Mouse (Mus musculus) MEL (cell line): ENCODE results near the gene Hbp1. TPM values are rescaled to one million over a fixed set of nuclear protein-coding genes. Genes with fewer than 3 reads are reported as not detected.

Source experiments
- DNase-seq: peaks from one replicate; pipeline ENCODE4 v3.0.0; 2011; ENCODE audit warnings: low read depth, low spot score
- H3K27ac ChIP-seq: 2 replicates; pipeline ENCODE4 v1.5.1; 2012; ENCODE audit warnings: low read depth, mild to moderate bottlenecking, control low read depth, low read length, moderate library complexity; ENCODE audit not compliant: control insufficient read depth
- H3K27me3 ChIP-seq, 2 experiments: fragments of 150-350 bp in 1 of 2; sonication (generic) in 1 of 2; 2 replicates each; pipeline ENCODE4 v1.6.1; 2012; ENCODE audit warnings: low read length in 2 of 2, mild to moderate bottlenecking in 2 of 2, improper control_type of control experiment in 1 of 2, moderate library complexity in 1 of 2; ENCODE audit not compliant: insufficient read depth in 2 of 2, control insufficient read depth in 1 of 2
- H3K36me3 ChIP-seq, 2 experiments: 2 replicates each; pipeline ENCODE4 v1.6.1; 2012 to 2014; ENCODE audit warnings: low read length in 2 of 2, improper control_type of control experiment in 1 of 2, inconsistent platforms in 1 of 2, mild to moderate bottlenecking in 1 of 2; ENCODE audit not compliant: insufficient read depth in 2 of 2, control insufficient read depth in 1 of 2
- H3K4me1 ChIP-seq, 2 experiments: fragments of 150-350 bp in 1 of 2; sonication (generic) in 1 of 2; 2 replicates each; pipeline ENCODE4 v1.6.1; 2012; ENCODE audit warnings: low read length in 2 of 2, improper control_type of control experiment in 1 of 2, mild to moderate bottlenecking in 1 of 2; ENCODE audit not compliant: insufficient read depth in 2 of 2, control insufficient read depth in 1 of 2
- H3K4me3 ChIP-seq, 2 experiments: fragments of 150-350 bp in 1 of 2; sonication (generic) in 1 of 2; 2 replicates each; pipeline ENCODE4 v1.5.1; 2012; ENCODE audit warnings: low read depth in 2 of 2, low read length in 2 of 2, mild to moderate bottlenecking in 2 of 2, moderate library complexity in 2 of 2, control low read depth in 1 of 2, improper control_type of control experiment in 1 of 2; ENCODE audit not compliant: control insufficient read depth in 1 of 2, insufficient read depth in 1 of 2
- H3K79me2 ChIP-seq: 2 replicates; pipeline ENCODE4 v1.6.1; 2012; ENCODE audit warnings: mild to moderate bottlenecking, low read length, moderate library complexity; ENCODE audit not compliant: control insufficient read depth, poor library complexity, insufficient read depth
- H3K9ac ChIP-seq: 2 replicates; pipeline ENCODE4 v1.6.1; 2012; ENCODE audit warnings: low read depth, mild to moderate bottlenecking, control low read depth, low read length, moderate library complexity; ENCODE audit not compliant: control insufficient read depth, poor library complexity, severe bottlenecking
- H3K9me3 ChIP-seq: fragments of 150-350 bp; sonication (generic); replicated peaks from 2 replicates; pipeline ENCODE4 v1.6.1; 2012; ENCODE audit warnings: mild to moderate bottlenecking, low read length, improper control_type of control experiment, moderate library complexity; ENCODE audit not compliant: insufficient read depth
- CHD2 ChIP-seq: IDR thresholded peaks from 2 replicates; pipeline ENCODE4 v1.6.1; 2011; ENCODE audit warnings: low read length, improper control_type of control experiment
- CTCF ChIP-seq, 3 experiments: IDR thresholded peaks in 2 of 3; conservative IDR thresholded peaks in 1 of 3; 2 replicates each; pipeline ENCODE4 v1.5.1; 2011 to 2012; ENCODE audit warnings: low read length in 3 of 3, low read depth in 2 of 3, mild to moderate bottlenecking in 2 of 3, improper control_type of control experiment in 1 of 3, inconsistent platforms in 1 of 3, mixed read lengths in 1 of 3, moderate library complexity in 1 of 3; ENCODE audit not compliant: control insufficient read depth in 1 of 3, insufficient read depth in 1 of 3, poor library complexity in 1 of 3, severe bottlenecking in 1 of 3
- EP300 ChIP-seq, 2 experiments: IDR thresholded peaks; 2 replicates each; pipeline ENCODE4 v1.6.1; 2011; ENCODE audit warnings: improper control_type of control experiment in 2 of 2, low read length in 2 of 2, low read depth in 1 of 2, mild to moderate bottlenecking in 1 of 2
- ETS1 ChIP-seq: IDR thresholded peaks from 2 replicates; pipeline ENCODE4 v1.6.1; 2012; ENCODE audit warnings: low read depth, mild to moderate bottlenecking, inconsistent platforms, low read length, improper control_type of control experiment, moderate library complexity
- GABPA ChIP-seq: IDR thresholded peaks from 2 replicates; pipeline ENCODE4 v1.6.1; 2012; ENCODE audit warnings: low read depth, mild to moderate bottlenecking, inconsistent platforms, low read length, improper control_type of control experiment, moderate library complexity
- GATA1 ChIP-seq: IDR thresholded peaks from 2 replicates; pipeline ENCODE4 v1.6.1; 2011; ENCODE audit warnings: low read depth, low read length, improper control_type of control experiment
- HCFC1 ChIP-seq: IDR thresholded peaks from 2 replicates; pipeline ENCODE4 v1.6.1; 2012; ENCODE audit warnings: low read depth, mild to moderate bottlenecking, inconsistent platforms, low read length, improper control_type of control experiment, moderate library complexity
- KAT2A ChIP-seq: conservative IDR thresholded peaks from 2 replicates; pipeline ENCODE4 v1.6.1; 2012; ENCODE audit warnings: low read depth, low read length, improper control_type of control experiment, inconsistent platforms
- MAX ChIP-seq: IDR thresholded peaks from 2 replicates; pipeline ENCODE4 v1.6.1; 2011; ENCODE audit warnings: low read length, improper control_type of control experiment
- MEF2A ChIP-seq: IDR thresholded peaks from 2 replicates; pipeline ENCODE4 v1.6.1; 2014; ENCODE audit warnings: low read depth, mild to moderate bottlenecking, inconsistent platforms, low read length, improper control_type of control experiment; ENCODE audit not compliant: poor library complexity, insufficient replicate concordance, severe bottlenecking; ENCODE audit errors: extremely low read depth
- MXI1 ChIP-seq: IDR thresholded peaks from 2 replicates; pipeline ENCODE4 v1.6.1; 2011; ENCODE audit warnings: mild to moderate bottlenecking, low read depth, low read length, improper control_type of control experiment
- MYB ChIP-seq: IDR thresholded peaks from 2 replicates; pipeline ENCODE4 v1.6.1; 2011; ENCODE audit warnings: mild to moderate bottlenecking, low read depth, low read length, improper control_type of control experiment
- MYC ChIP-seq: IDR thresholded peaks from 2 replicates; pipeline ENCODE4 v1.6.1; 2011; ENCODE audit warnings: low read depth, mild to moderate bottlenecking, low read length, improper control_type of control experiment, moderate library complexity
- NRF1 ChIP-seq: IDR thresholded peaks from 2 replicates; pipeline ENCODE4 v1.6.1; 2014; ENCODE audit warnings: low read depth, mild to moderate bottlenecking, inconsistent platforms, low read length, improper control_type of control experiment, moderate library complexity; ENCODE audit not compliant: poor library complexity, insufficient read depth, severe bottlenecking
- POLR2A ChIP-seq, 2 experiments: IDR thresholded peaks; 2 replicates each; pipeline ENCODE4 v1.6.1; 2011 to 2012; ENCODE audit warnings: low read length in 2 of 2, mild to moderate bottlenecking in 2 of 2, control low read depth in 1 of 2, improper control_type of control experiment in 1 of 2, low read depth in 1 of 2, moderate library complexity in 1 of 2; ENCODE audit not compliant: control insufficient read depth in 1 of 2, insufficient read depth in 1 of 2, poor library complexity in 1 of 2
- POLR2AphosphoS2 ChIP-seq: IDR thresholded peaks from 2 replicates; pipeline ENCODE4 v1.6.1; 2011; ENCODE audit warnings: low read length, improper control_type of control experiment
- POLR2AphosphoS5 ChIP-seq: IDR thresholded peaks from 2 replicates; pipeline ENCODE4 v1.6.1; 2012; ENCODE audit warnings: low read depth, borderline replicate concordance, mild to moderate bottlenecking, inconsistent platforms, low read length, moderate library complexity, mixed read lengths
- RCOR1 ChIP-seq: IDR thresholded peaks from 2 replicates; pipeline ENCODE4 v1.6.1; 2012; ENCODE audit warnings: low read depth, mild to moderate bottlenecking, inconsistent platforms, low read length, improper control_type of control experiment
- SIN3A ChIP-seq: IDR thresholded peaks from 2 replicates; pipeline ENCODE4 v1.6.1; 2012; ENCODE audit warnings: low read length, improper control_type of control experiment, inconsistent platforms
- TBP ChIP-seq: IDR thresholded peaks from 2 replicates; pipeline ENCODE4 v1.8.0; 2011; ENCODE audit warnings: low read depth, low read length, improper control_type of control experiment
- TCF12 ChIP-seq: IDR thresholded peaks from 2 replicates; pipeline ENCODE4 v1.6.1; 2014; ENCODE audit warnings: low read depth, mild to moderate bottlenecking, inconsistent platforms, low read length, improper control_type of control experiment, moderate library complexity
- UBTF ChIP-seq: IDR thresholded peaks from 2 replicates; pipeline ENCODE4 v1.6.1; 2012; ENCODE audit warnings: low read depth, mild to moderate bottlenecking, inconsistent platforms, low read length, improper control_type of control experiment, moderate library complexity, borderline replicate concordance; ENCODE audit not compliant: insufficient read depth
- USF1 ChIP-seq: IDR thresholded peaks from 2 replicates; pipeline ENCODE4 v1.6.1; 2014; ENCODE audit warnings: low read depth, mild to moderate bottlenecking, inconsistent platforms, low read length, improper control_type of control experiment, moderate library complexity
- ZC3H11A ChIP-seq: IDR thresholded peaks from 2 replicates; pipeline ENCODE4 v1.6.1; 2012; ENCODE audit warnings: low read depth, mild to moderate bottlenecking, inconsistent platforms, low read length, improper control_type of control experiment
- ZKSCAN1 ChIP-seq: IDR thresholded peaks from 2 replicates; pipeline ENCODE4 v1.6.1; 2012; ENCODE audit warnings: low read depth, mild to moderate bottlenecking, inconsistent platforms, low read length, improper control_type of control experiment, moderate library complexity
- ZNF384 ChIP-seq: IDR thresholded peaks from 2 replicates; pipeline ENCODE4 v1.6.1; 2012; ENCODE audit warnings: low read depth, mild to moderate bottlenecking, inconsistent platforms, low read length, improper control_type of control experiment
- polyA plus RNA-seq, 2 experiments: library from polyadenylated mRNA; stranded (reverse) in 1 of 2; unstranded in 1 of 2; fragments of >175 nt in 1 of 2; fragments of >200 nt in 1 of 2; gene quantifications; 2 replicates each; pipeline versions ENCODE4 v1.2.1 to v1.2.4; 2012; ENCODE audit warnings: low replicate concordance in 2 of 2, low read depth in 1 of 2; ENCODE audit not compliant: insufficient read length in 2 of 2, insufficient read depth in 1 of 2, missing spikeins in 1 of 2
- total RNA-seq: library from RNA; depleted of rRNA; stranded (reverse); fragments of 300-350 nt; gene quantifications from 2 replicates; pipeline ENCODE4 v1.2.3, GENCODE M21; 2012

The Hbp1 gene
- total and polyA plus RNA-seq, 3 experiments = 4.3 to 8.8 TPM; not detected in 1

GRCm38 (mm10) chr12:31989726-31990125 is 39.4 kb upstream of the Hbp1 start:
- no peak for DNase-seq
- Histone ChIP-seq H3K27me3 (no peaks in the 10 kb centered on the region), H3K79me2 (no peaks in the 10 kb centered on the region), H3K36me3 (peaks cover 0 to 13% of the 10 kb centered on the region in 2 experiments; a peak in 2 of 4 replicates), H3K27ac (no peak overlapping the region), H3K4me1 (peaks cover 9% of the 10 kb centered on the region in 2 experiments), H3K9ac (no peak overlapping the region), H3K4me3 (no peak overlapping the region), H3K9me3 (no peaks in the 10 kb centered on the region)
- TF ChIP-seq POLR2A (IDR thresholded peaks at IDR 0.05; ENCODE audit: control insufficient read depth in 1 of 2, insufficient read depth in 1 of 2, low read depth in 1 of 2, low read length in 2 of 2, poor library complexity in 1 of 2) = no peak
- 0 out of 2 replicates have a peak, but pooled peaks have one; percentile 5 for TF ChIP-seq GATA1

GRCm38 (mm10) chr12:31986463-31986862 is 36.1 kb upstream of the Hbp1 start:
- peak; percentile 59 for DNase-seq
- no peak for TF ChIP-seq KAT2A
- TF ChIP-seq USF1 = no peak
- no peak for TF ChIP-seq NRF1
- no peak for TF ChIP-seq POLR2A (IDR thresholded peaks at IDR 0.05; ENCODE audit: control insufficient read depth in 1 of 2, insufficient read depth in 1 of 2, low read depth in 1 of 2, low read length in 2 of 2, poor library complexity in 1 of 2)
- no peak for TF ChIP-seq CHD2
- no peak for TF ChIP-seq CTCF (IDR thresholded peaks at IDR 0.05 in 2 of 3, conservative IDR thresholded peaks at IDR 0.05 in 1 of 3; ENCODE audit: control insufficient read depth in 1 of 3, insufficient read depth in 1 of 3, low read depth in 2 of 3, low read length in 3 of 3, poor library complexity in 1 of 3, severe bottlenecking in 1 of 3)
- TF ChIP-seq MYC = no peak
- TF ChIP-seq ZNF384 = peak; percentile 31; the same call in 1 of the 2 replicates
- TF ChIP-seq ETS1 = peak; percentile 66
- no peak for TF ChIP-seq UBTF
- TF ChIP-seq MYB = no peak
- no peak for TF ChIP-seq MEF2A
- peak; percentile 9; the same call in 1 of the 2 replicates for TF ChIP-seq GATA1
- TF ChIP-seq TCF12 = no peak
- TF ChIP-seq MAX = 0 out of 2 replicates have a peak, but pooled peaks have one; percentile 19
- peak; percentile 49; the same call in 1 of the 2 replicates for TF ChIP-seq SIN3A
- peak; percentile 59 to 63; a peak in 3 of 4 replicates for TF ChIP-seq EP300 (IDR thresholded peaks at IDR 0.05; ENCODE audit: low read depth in 1 of 2, low read length in 2 of 2)
- TF ChIP-seq ZC3H11A = no peak
- TF ChIP-seq TBP = no peak
- no peak for TF ChIP-seq HCFC1
- TF ChIP-seq RCOR1 = 0 out of 2 replicates have a peak, but pooled peaks have one; percentile 9
- no peak for TF ChIP-seq GABPA
- TF ChIP-seq ZKSCAN1 = no peak
- peak; percentile 23; the same call in 1 of the 2 replicates for TF ChIP-seq MXI1
- TF ChIP-seq POLR2AphosphoS2 = no peak
- no peak for TF ChIP-seq POLR2AphosphoS5
- Histone ChIP-seq H3K27ac (no peak overlapping the region), H3K9ac (no peak overlapping the region), H3K79me2 (no peaks in the 10 kb centered on the region), H3K4me1 (peaks cover 9 to 12% of the 10 kb centered on the region in 2 experiments), H3K36me3 (peaks cover 0 to 13% of the 10 kb centered on the region in 2 experiments), H3K4me3 (no peak overlapping the region), H3K27me3 (no peaks in the 10 kb centered on the region), H3K9me3 (no peaks in the 10 kb centered on the region)
